Mouse (Mus musculus): Measurements from ENCODE around the gene Sycp2.

DNA sequence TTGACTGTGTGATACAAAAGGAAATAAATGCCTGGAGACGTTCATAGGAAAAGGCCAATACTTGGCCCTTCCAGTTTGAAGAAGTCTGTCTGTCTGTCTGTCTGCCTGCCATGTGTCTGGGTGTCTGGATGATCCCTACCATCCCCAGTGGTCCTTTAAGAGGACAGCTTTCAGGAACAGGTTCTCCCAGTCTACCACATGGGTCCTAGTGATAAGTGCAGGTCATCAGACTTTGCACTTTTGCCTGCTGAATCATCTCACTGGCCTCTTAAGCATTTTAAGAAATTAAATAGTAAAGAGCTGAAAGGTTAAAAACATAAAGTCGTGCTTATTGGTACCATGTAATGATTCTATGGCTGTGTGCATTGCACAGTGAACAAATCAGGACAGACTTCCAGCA lies 26.0 kb upstream of the Sycp2 start:
- TF ChIP-seq CTCF (IDR thresholded peaks at IDR 0.05; ENCODE audit: insufficient read depth, low read length), result no peak
- TF ChIP-seq POLR2A (IDR thresholded peaks at IDR 0.05; ENCODE audit: borderline replicate concordance, extremely low read depth, low read depth, low read length), result no peak
